Mouse (Mus musculus): ENCODE data around the gene BC030870.

- TF ChIP-seq CTCF (IDR thresholded peaks at IDR 0.05; ENCODE audit: borderline replicate concordance, extremely low read depth, insufficient read depth, insufficient read length) (no peak), POLR2A (IDR thresholded peaks at IDR 0.05; ENCODE audit: borderline replicate concordance, extremely low read depth, insufficient read depth, insufficient read length, poor library complexity, severe bottlenecking) (no peak)
Measured at GRCm38 (mm10) chr8:65053554-65053953, 75.8 kb downstream of the BC030870 start.
